Mouse (Mus musculus): ENCODE data around the gene Atp10a.

DNA sequence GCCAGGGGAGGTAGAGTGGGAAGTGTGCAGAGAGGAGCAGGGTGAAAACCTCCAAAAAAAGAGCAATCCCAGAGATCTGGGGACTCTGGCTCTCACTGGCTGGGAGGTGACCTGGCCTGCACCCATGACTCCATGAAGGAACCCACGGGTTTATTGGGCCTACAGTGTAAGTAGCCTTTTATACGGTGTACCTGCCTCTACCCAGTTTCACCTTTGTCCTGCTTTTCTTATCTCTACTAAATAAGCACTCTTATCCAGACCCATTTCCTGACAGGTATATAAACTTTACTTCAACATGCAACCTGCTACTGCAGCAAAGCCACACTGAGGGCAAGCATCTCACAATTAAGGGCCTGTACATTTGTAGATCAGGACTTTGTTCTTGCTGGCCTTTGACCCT, 184.4 kb downstream of the Atp10a start:
- no peak for TF ChIP-seq TAL1 (IDR thresholded peaks at IDR 0.05; ENCODE audit: low read length)
- no peak for TF ChIP-seq GATA1 (IDR thresholded peaks at IDR 0.05; ENCODE audit: low read length)

Data from erythroblast, embryonic 14.5 days (primary cell).